Mouse (Mus musculus): Measurements from ENCODE around the gene Pipox. TPM values are rescaled to one million over a fixed set of nuclear protein-coding genes. Genes with fewer than 3 reads are reported as not detected.

The Pipox gene
- total and polyA plus RNA-seq, 2 experiments, result 222 to 251 TPM

GRCm38 (mm10) chr11:77884524-77885245 is 9.2 kb downstream of the Pipox start:
- no peak for TF ChIP-seq POLR2A (IDR thresholded peaks at IDR 0.05; ENCODE audit: extremely low read depth, insufficient read depth, low read length)
- no peak for TF ChIP-seq CTCF (IDR thresholded peaks at IDR 0.05; ENCODE audit: low read depth, low read length)
- no peak for DNase-seq (ENCODE audit: extremely low read depth, low read depth, low spot score)
- WGBS, result 47% methylated on average over 10 of the region's 10 CpGs
- no peak overlapping the region for H3K9ac ChIP-seq (ENCODE audit: low read depth, low read length)
- no peaks in the 10 kb centered on the region for H3K79me2 ChIP-seq (ENCODE audit: control insufficient read depth, insufficient read depth, low read length)
- H3K27me3 ChIP-seq (ENCODE audit: control insufficient read depth, insufficient read depth, low read length), result no peaks in the 10 kb centered on the region
- no peak overlapping the region for H3K27ac ChIP-seq (replicated peaks; ENCODE audit: insufficient read depth, low read depth, low read length)
- H3K4me1 ChIP-seq (ENCODE audit: control insufficient read depth, insufficient read depth, low read length), result peaks cover 3% of the 10 kb centered on the region
- H3K4me3 ChIP-seq (ENCODE audit: insufficient read depth, low read depth, low read length), result no peak overlapping the region
- H3K36me3 ChIP-seq (ENCODE audit: control insufficient read depth, insufficient read depth, low read length), result peaks cover 33% of the 10 kb centered on the region

GRCm38 (mm10) chr11:77876760-77877148 is 17.1 kb downstream of the Pipox start:
- no peak overlapping the region for H3K4me3 ChIP-seq (ENCODE audit: insufficient read depth, low read depth, low read length)
- TF ChIP-seq POLR2A (IDR thresholded peaks at IDR 0.05; ENCODE audit: extremely low read depth, insufficient read depth, low read length) (no peak), CTCF (IDR thresholded peaks at IDR 0.05; ENCODE audit: low read depth, low read length) (no peak)
- no peak for DNase-seq (ENCODE audit: extremely low read depth, low read depth, low spot score)
- H3K36me3 ChIP-seq (ENCODE audit: control insufficient read depth, insufficient read depth, low read length), result peaks cover 2% of the 10 kb centered on the region; the same call in 1 of the 2 replicates
- no peaks in the 10 kb centered on the region for H3K79me2 ChIP-seq (ENCODE audit: control insufficient read depth, insufficient read depth, low read length)
- no peaks in the 10 kb centered on the region for H3K27me3 ChIP-seq (ENCODE audit: control insufficient read depth, insufficient read depth, low read length)
- H3K27ac ChIP-seq (replicated peaks; ENCODE audit: insufficient read depth, low read depth, low read length), result no peak overlapping the region
- WGBS, result 76% methylated on average over 11 of the region's 11 CpGs
- no peaks in the 10 kb centered on the region for H3K4me1 ChIP-seq (ENCODE audit: control insufficient read depth, insufficient read depth, low read length)
- H3K9ac ChIP-seq (ENCODE audit: low read depth, low read length), result no peak overlapping the region

GRCm38 (mm10) chr11:77875847-77876759 is 17.8 kb downstream of the Pipox start:
- Histone ChIP-seq H3K27me3 (ENCODE audit: control insufficient read depth, insufficient read depth, low read length) (no peaks in the 10 kb centered on the region), H3K36me3 (ENCODE audit: control insufficient read depth, insufficient read depth, low read length) (no peaks in the 10 kb centered on the region), H3K9ac (ENCODE audit: low read depth, low read length) (no peak overlapping the region), H3K4me1 (ENCODE audit: control insufficient read depth, insufficient read depth, low read length) (no peaks in the 10 kb centered on the region), H3K79me2 (ENCODE audit: control insufficient read depth, insufficient read depth, low read length) (no peaks in the 10 kb centered on the region), H3K27ac (replicated peaks; ENCODE audit: insufficient read depth, low read depth, low read length) (no peak overlapping the region), H3K4me3 (ENCODE audit: insufficient read depth, low read depth, low read length) (no peak overlapping the region)
- no peak for TF ChIP-seq POLR2A (IDR thresholded peaks at IDR 0.05; ENCODE audit: extremely low read depth, insufficient read depth, low read length)
- no peak for TF ChIP-seq CTCF (IDR thresholded peaks at IDR 0.05; ENCODE audit: low read depth, low read length)
- DNase-seq (ENCODE audit: extremely low read depth, low read depth, low spot score), result no peak
- WGBS, result 60% methylated on average over 26 of the region's 26 CpGs

- no peaks in the 10 kb centered on the region for H3K79me2 ChIP-seq (ENCODE audit: control insufficient read depth, insufficient read depth, low read length)
- H3K36me3 ChIP-seq (ENCODE audit: control insufficient read depth, insufficient read depth, low read length), result no peaks in the 10 kb centered on the region
- no peak for TF ChIP-seq CTCF (IDR thresholded peaks at IDR 0.05; ENCODE audit: low read depth, low read length)
- no peak for TF ChIP-seq POLR2A (IDR thresholded peaks at IDR 0.05; ENCODE audit: extremely low read depth, insufficient read depth, low read length)
- no peaks in the 10 kb centered on the region for H3K4me1 ChIP-seq (ENCODE audit: control insufficient read depth, insufficient read depth, low read length)
- H3K4me3 ChIP-seq (ENCODE audit: insufficient read depth, low read depth, low read length), result no peak overlapping the region
- H3K9ac ChIP-seq (ENCODE audit: low read depth, low read length), result no peak overlapping the region
- WGBS, result 73% methylated on average over 5 of the region's 5 CpGs
- H3K27me3 ChIP-seq (ENCODE audit: control insufficient read depth, insufficient read depth, low read length), result no peaks in the 10 kb centered on the region
- no peak overlapping the region for H3K27ac ChIP-seq (replicated peaks; ENCODE audit: insufficient read depth, low read depth, low read length)
- no peak for DNase-seq (ENCODE audit: extremely low read depth, low read depth, low spot score)
Measured at GRCm38 (mm10) chr11:77875269-77875668, 18.6 kb downstream of the Pipox start.

- no peak for DNase-seq (ENCODE audit: extremely low read depth, low read depth, low spot score)
- H3K4me3 ChIP-seq (ENCODE audit: insufficient read depth, low read depth, low read length), result no peak overlapping the region
- 60% methylated on average over 6 of the region's 6 CpGs for WGBS
- H3K27ac ChIP-seq (replicated peaks; ENCODE audit: insufficient read depth, low read depth, low read length), result no peak overlapping the region
- H3K27me3 ChIP-seq (ENCODE audit: control insufficient read depth, insufficient read depth, low read length), result no peaks in the 10 kb centered on the region
- no peak for TF ChIP-seq CTCF (IDR thresholded peaks at IDR 0.05; ENCODE audit: low read depth, low read length)
- no peak for TF ChIP-seq POLR2A (IDR thresholded peaks at IDR 0.05; ENCODE audit: extremely low read depth, insufficient read depth, low read length)
- H3K79me2 ChIP-seq (ENCODE audit: control insufficient read depth, insufficient read depth, low read length), result no peaks in the 10 kb centered on the region
- H3K36me3 ChIP-seq (ENCODE audit: control insufficient read depth, insufficient read depth, low read length), result no peaks in the 10 kb centered on the region
- H3K4me1 ChIP-seq (ENCODE audit: control insufficient read depth, insufficient read depth, low read length), result no peaks in the 10 kb centered on the region
- no peak overlapping the region for H3K9ac ChIP-seq (ENCODE audit: low read depth, low read length)
Measured at GRCm38 (mm10) chr11:77874685-77875231, 19.1 kb downstream of the Pipox start.

Data from liver, adult 2 months (tissue).